Mouse (Mus musculus): Measurements from ENCODE around the gene Onecut1. TPM values are rescaled to one million over a fixed set of nuclear protein-coding genes. Genes with fewer than 3 reads are reported as not detected.
A peak's percentile ranks its signal among the peaks of the same experiment; 100 is the strongest.

Gene Onecut1
- polyA plus RNA-seq, 2 experiments = not detected

- Histone ChIP-seq H3K4me1 (ENCODE audit: control insufficient read depth, insufficient read depth, low read length) (peaks cover 6% of the 10 kb centered on the region), H3K27ac (replicated peaks; ENCODE audit: low read depth, low read length) (no peak overlapping the region), H3K9me3 (ENCODE audit: control insufficient read depth, low read length) (no peaks in the 10 kb centered on the region), H3K36me3 (ENCODE audit: control insufficient read depth, insufficient read depth, low read length) (no peaks in the 10 kb centered on the region), H3K27me3 (ENCODE audit: control insufficient read depth, insufficient read depth, low read length) (peaks cover 76% of the 10 kb centered on the region), H3K4me2 (replicated peaks; ENCODE audit: low read depth, low read length, severe bottlenecking) (no peak overlapping the region), H3K4me3 (replicated peaks; ENCODE audit: low read length) (no peak overlapping the region), H3K9ac (ENCODE audit: low read depth, low read length, severe bottlenecking) (no peak overlapping the region)
- TF ChIP-seq POLR2A (IDR thresholded peaks at IDR 0.05; ENCODE audit: borderline replicate concordance, extremely low read depth, insufficient read depth, insufficient read length) = no peak
- 2% methylated on average over 30 of the region's 33 CpGs for WGBS
- DNase-seq (ENCODE audit: low spot score) (no peak), ATAC-seq (ENCODE audit: low FRiP score, low read depth) (no peak)
Observed at GRCm38 (mm10) chr9:74846867-74847830, 14.6 kb upstream of the Onecut1 start.

GRCm38 (mm10) chr9:74848411-74849194 lies 13.1 kb upstream of the Onecut1 start:
- ATAC-seq (ENCODE audit: low FRiP score, low read depth) (no peak), DNase-seq (ENCODE audit: low spot score) (no peak)
- peaks cover 6% of the 10 kb centered on the region for H3K4me1 ChIP-seq (ENCODE audit: control insufficient read depth, insufficient read depth, low read length)
- H3K36me3 ChIP-seq (ENCODE audit: control insufficient read depth, insufficient read depth, low read length) = no peaks in the 10 kb centered on the region
- 1% methylated on average over 46 of the region's 46 CpGs for WGBS
- peaks cover 91% of the 10 kb centered on the region for H3K27me3 ChIP-seq (ENCODE audit: control insufficient read depth, insufficient read depth, low read length)
- TF ChIP-seq POLR2A (IDR thresholded peaks at IDR 0.05; ENCODE audit: borderline replicate concordance, extremely low read depth, insufficient read depth, insufficient read length) = no peak
- H3K27ac ChIP-seq (replicated peaks; ENCODE audit: low read depth, low read length) = no peak overlapping the region
- H3K4me2 ChIP-seq (replicated peaks; ENCODE audit: low read depth, low read length, severe bottlenecking) = peak overlapping the region; percentile 51
- 0 out of 2 replicates have a peak overlapping the region, but pooled peaks have one; percentile 12 for H3K9ac ChIP-seq (ENCODE audit: low read depth, low read length, severe bottlenecking)
- H3K4me3 ChIP-seq (replicated peaks; ENCODE audit: low read length) = peak overlapping the region; percentile 36
- no peaks in the 10 kb centered on the region for H3K9me3 ChIP-seq (ENCODE audit: control insufficient read depth, low read length)

GRCm38 (mm10) chr9:74849195-74849978 lies 12.3 kb upstream of the Onecut1 start:
- Histone ChIP-seq H3K9ac (ENCODE audit: low read depth, low read length, severe bottlenecking) (no peak overlapping the region), H3K9me3 (ENCODE audit: control insufficient read depth, low read length) (no peaks in the 10 kb centered on the region), H3K4me1 (ENCODE audit: control insufficient read depth, insufficient read depth, low read length) (peaks cover 6% of the 10 kb centered on the region), H3K36me3 (ENCODE audit: control insufficient read depth, insufficient read depth, low read length) (no peaks in the 10 kb centered on the region), H3K27ac (replicated peaks; ENCODE audit: low read depth, low read length) (no peak overlapping the region), H3K4me3 (replicated peaks; ENCODE audit: low read length) (peak overlapping the region; percentile 36), H3K27me3 (ENCODE audit: control insufficient read depth, insufficient read depth, low read length) (peaks cover 98% of the 10 kb centered on the region), H3K4me2 (replicated peaks; ENCODE audit: low read depth, low read length, severe bottlenecking) (peak overlapping the region; percentile 51)
- DNase-seq (ENCODE audit: low spot score) (no peak), ATAC-seq (ENCODE audit: low FRiP score, low read depth) (no peak)
- under 1% methylated on average over 56 of the region's 63 CpGs for WGBS
- no peak for TF ChIP-seq POLR2A (IDR thresholded peaks at IDR 0.05; ENCODE audit: borderline replicate concordance, extremely low read depth, insufficient read depth, insufficient read length)

- Histone ChIP-seq H3K4me2 (replicated peaks; ENCODE audit: low read depth, low read length, severe bottlenecking) (no peak overlapping the region), H3K9me3 (ENCODE audit: control insufficient read depth, low read length) (no peaks in the 10 kb centered on the region), H3K9ac (ENCODE audit: low read depth, low read length, severe bottlenecking) (no peak overlapping the region), H3K27ac (replicated peaks; ENCODE audit: low read depth, low read length) (no peak overlapping the region), H3K36me3 (ENCODE audit: control insufficient read depth, insufficient read depth, low read length) (no peaks in the 10 kb centered on the region), H3K27me3 (ENCODE audit: control insufficient read depth, insufficient read depth, low read length) (peaks cover 98% of the 10 kb centered on the region), H3K4me3 (replicated peaks; ENCODE audit: low read length) (no peak overlapping the region), H3K4me1 (ENCODE audit: control insufficient read depth, insufficient read depth, low read length) (peaks cover 6% of the 10 kb centered on the region)
- WGBS = 4% methylated on average over 12 of the region's 12 CpGs
- TF ChIP-seq POLR2A (IDR thresholded peaks at IDR 0.05; ENCODE audit: borderline replicate concordance, extremely low read depth, insufficient read depth, insufficient read length) = no peak
- ATAC-seq (ENCODE audit: low FRiP score, low read depth) (no peak), DNase-seq (ENCODE audit: low spot score) (no peak)
Observed at GRCm38 (mm10) chr9:74849979-74850780, 11.5 kb upstream of the Onecut1 start.
